Mouse (Mus musculus): ENCODE results near the gene Pipox. TPM values are rescaled to one million over a fixed set of nuclear protein-coding genes. Genes with fewer than 3 reads are reported as not detected.

Pipox gene
- total RNA-seq (2014; rRNA removed): 238 and 251 TPM in 2 replicates
- polyA plus RNA-seq (2012; rRNA removed): 219 and 222 TPM in 2 replicates

DNA sequence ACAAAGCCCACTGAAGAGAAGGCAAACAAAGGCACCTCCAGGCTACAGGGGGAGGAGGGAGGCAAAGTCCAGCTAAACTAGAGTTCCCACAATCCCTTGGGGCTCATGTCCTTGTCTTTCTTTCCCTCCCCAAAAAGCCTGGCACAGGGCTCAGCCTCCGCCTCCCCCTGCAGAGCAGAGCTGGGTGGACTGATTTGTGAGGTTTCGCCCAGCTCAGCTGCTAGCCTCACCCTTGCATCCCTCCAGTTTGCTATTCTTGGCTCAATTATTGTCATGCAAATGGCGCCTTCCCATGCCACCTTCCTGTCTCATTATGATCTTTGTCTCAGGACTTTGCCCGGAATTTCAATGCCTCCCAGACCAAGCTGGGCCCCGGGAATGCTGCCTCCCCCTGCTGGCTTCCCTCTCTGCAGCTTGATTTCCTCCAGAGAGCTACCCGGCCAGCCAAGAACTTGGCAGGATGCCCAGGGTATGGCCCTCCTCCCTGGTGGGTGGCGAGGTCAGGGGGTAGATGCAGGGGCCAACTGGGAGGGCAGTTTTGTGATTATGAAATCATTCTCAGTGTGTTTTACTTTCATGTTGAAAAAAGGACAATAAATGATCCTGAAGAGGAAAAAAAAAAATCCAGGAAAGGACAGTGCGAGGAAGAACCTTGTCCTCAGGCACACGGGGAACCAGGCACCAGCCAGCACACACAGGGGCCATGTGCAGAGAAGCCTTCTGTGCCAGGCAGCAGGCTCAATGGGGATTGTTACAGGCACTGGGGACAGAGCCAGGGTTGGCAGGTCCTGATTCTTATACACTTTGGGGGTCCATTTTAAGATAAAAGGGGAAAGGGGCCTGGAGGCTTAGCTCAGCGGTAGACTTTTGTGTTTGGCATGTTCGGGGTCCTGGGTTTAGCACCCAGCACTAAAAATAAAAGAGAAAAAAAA lies at the start of gene Pipox:
Gene Pipox, minus strand, starts transcription at position 310 of the 932 bp plus-strand sequence.
- 13% methylated on average over 11 of the region's 11 CpGs for WGBS
- Histone ChIP-seq H3K27ac (replicated peaks; ENCODE audit: insufficient read depth, low read depth, low read length) (peak within 1 kb of the TSS; percentile 93), H3K4me3 (ENCODE audit: insufficient read depth, low read depth, low read length) (peak within 1 kb of the TSS; percentile 67), H3K36me3 (ENCODE audit: control insufficient read depth, insufficient read depth, low read length) (peaks cover 9% of the 10 kb centered on the region; the same call in 1 of the 2 replicates), H3K4me1 (ENCODE audit: control insufficient read depth, insufficient read depth, low read length) (peaks cover 19% of the 10 kb centered on the region), H3K9ac (ENCODE audit: low read depth, low read length) (peak within 1 kb of the TSS; percentile 86), H3K27me3 (ENCODE audit: control insufficient read depth, insufficient read depth, low read length) (no peaks in the 10 kb centered on the region), H3K79me2 (ENCODE audit: control insufficient read depth, insufficient read depth, low read length) (peaks cover 15% of the 10 kb centered on the region; the same call in 1 of the 2 replicates)
- peak; percentile 99 for DNase-seq (ENCODE audit: extremely low read depth, low read depth, low spot score)
- 0 out of 2 replicates have a peak, but pooled peaks have one; percentile 39 for TF ChIP-seq POLR2A (IDR thresholded peaks at IDR 0.05; ENCODE audit: extremely low read depth, insufficient read depth, low read length)
- peak; percentile 61 for TF ChIP-seq CTCF (IDR thresholded peaks at IDR 0.05; ENCODE audit: low read depth, low read length)

DNA sequence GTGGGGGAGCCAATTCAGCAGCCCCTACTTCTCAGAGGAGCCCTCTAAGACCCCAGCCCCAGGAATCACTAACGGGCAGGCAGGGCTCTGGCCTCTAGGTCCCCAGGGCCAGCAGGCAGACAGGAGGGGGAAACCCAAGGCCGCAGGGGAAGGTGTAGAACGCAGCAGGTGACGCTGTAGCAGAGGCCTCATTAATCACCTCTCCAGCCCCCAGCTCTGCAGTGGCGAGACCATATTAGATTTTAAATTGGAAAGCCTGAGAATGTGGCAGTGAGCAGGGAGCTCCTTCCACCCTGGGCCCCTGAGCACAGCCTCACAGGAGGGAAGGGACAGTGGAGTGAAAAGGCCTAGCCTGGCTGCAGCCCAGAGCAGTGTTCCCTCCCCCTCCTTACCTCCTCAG lies 48.3 kb upstream of the Pipox start:
- Histone ChIP-seq H3K27me3 (ENCODE audit: control insufficient read depth, insufficient read depth, low read length) (no peaks in the 10 kb centered on the region), H3K4me1 (ENCODE audit: control insufficient read depth, insufficient read depth, low read length) (no peaks in the 10 kb centered on the region), H3K79me2 (ENCODE audit: control insufficient read depth, insufficient read depth, low read length) (no peaks in the 10 kb centered on the region), H3K36me3 (ENCODE audit: control insufficient read depth, insufficient read depth, low read length) (no peaks in the 10 kb centered on the region), H3K4me3 (ENCODE audit: insufficient read depth, low read depth, low read length) (no peak overlapping the region), H3K9ac (ENCODE audit: low read depth, low read length) (no peak overlapping the region), H3K27ac (replicated peaks; ENCODE audit: insufficient read depth, low read depth, low read length) (no peak overlapping the region)
- WGBS: 74% methylated on average over 5 of the region's 5 CpGs
- TF ChIP-seq CTCF (IDR thresholded peaks at IDR 0.05; ENCODE audit: low read depth, low read length) (no peak), POLR2A (IDR thresholded peaks at IDR 0.05; ENCODE audit: extremely low read depth, insufficient read depth, low read length) (no peak)
- DNase-seq (ENCODE audit: extremely low read depth, low read depth, low spot score): no peak

DNA sequence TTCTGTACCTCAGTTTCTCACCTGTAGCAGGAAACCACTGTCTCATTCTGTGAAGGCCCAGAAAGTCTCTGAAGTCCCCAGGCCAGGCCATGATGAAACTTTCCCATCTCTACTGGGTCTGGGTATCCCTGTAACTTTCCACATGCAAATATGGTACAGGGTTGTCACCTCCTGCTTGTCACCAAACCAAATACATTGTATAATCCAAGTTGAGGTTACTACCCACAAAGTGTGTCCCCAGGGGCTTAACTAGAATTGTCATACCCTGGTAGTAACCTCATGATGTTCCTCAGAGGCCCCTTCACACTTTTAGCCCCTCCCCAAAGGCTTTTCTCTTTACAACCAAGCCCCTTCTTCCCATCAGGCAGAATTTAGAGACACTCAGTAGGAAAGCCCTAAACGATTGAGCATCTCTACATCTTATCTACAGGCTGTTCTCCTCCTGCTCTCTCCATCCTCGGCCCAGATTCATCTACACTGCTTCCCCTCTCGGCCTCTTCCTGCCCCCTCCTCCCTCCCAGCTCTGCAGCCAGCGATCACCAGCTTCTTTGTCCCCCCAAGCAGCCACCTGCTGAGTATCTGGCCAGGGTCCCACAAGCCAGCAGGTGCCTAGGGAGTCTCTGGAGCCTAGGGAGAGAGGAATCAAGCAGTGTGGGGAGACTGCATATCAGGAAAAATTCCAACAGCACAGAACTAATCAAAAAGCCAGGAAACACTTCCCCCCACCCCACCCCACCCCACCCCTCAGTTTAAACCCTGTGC lies 43.9 kb upstream of the Pipox start:
- H3K79me2 ChIP-seq (ENCODE audit: control insufficient read depth, insufficient read depth, low read length): no peaks in the 10 kb centered on the region
- no peaks in the 10 kb centered on the region for H3K4me1 ChIP-seq (ENCODE audit: control insufficient read depth, insufficient read depth, low read length)
- no peak overlapping the region for H3K9ac ChIP-seq (ENCODE audit: low read depth, low read length)
- DNase-seq (ENCODE audit: extremely low read depth, low read depth, low spot score): no peak
- TF ChIP-seq CTCF (IDR thresholded peaks at IDR 0.05; ENCODE audit: low read depth, low read length): no peak
- no peak for TF ChIP-seq POLR2A (IDR thresholded peaks at IDR 0.05; ENCODE audit: extremely low read depth, insufficient read depth, low read length)
- H3K36me3 ChIP-seq (ENCODE audit: control insufficient read depth, insufficient read depth, low read length): no peaks in the 10 kb centered on the region
- H3K4me3 ChIP-seq (ENCODE audit: insufficient read depth, low read depth, low read length): no peak overlapping the region
- WGBS: 36% methylated on average over 4 of the region's 4 CpGs
- no peak overlapping the region for H3K27ac ChIP-seq (replicated peaks; ENCODE audit: insufficient read depth, low read depth, low read length)
- peaks cover 13% of the 10 kb centered on the region; the same call in 1 of the 2 replicates for H3K27me3 ChIP-seq (ENCODE audit: control insufficient read depth, insufficient read depth, low read length)

DNA sequence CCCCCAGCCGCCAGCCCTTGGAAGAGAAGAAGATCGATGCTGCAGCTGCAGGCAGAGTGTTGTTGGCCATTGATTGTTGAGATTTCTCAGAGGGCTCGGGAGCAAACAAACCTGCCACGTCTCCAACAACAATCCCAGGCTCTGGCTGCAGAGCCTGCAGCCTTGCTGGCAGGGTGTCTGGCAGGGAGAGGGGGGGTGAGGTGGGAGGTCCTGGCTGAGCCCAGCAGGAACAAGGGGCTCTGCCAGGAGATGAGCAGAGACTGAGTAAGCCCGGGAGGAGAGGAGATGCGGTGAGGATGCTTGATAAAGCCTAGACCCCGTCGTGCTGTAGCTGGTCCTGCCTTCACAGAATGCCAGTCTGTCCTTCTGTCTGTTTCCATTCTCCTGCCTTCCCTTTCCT lies 43.0 kb upstream of the Pipox start:
- DNase-seq (ENCODE audit: extremely low read depth, low read depth, low spot score): no peak
- Histone ChIP-seq H3K4me1 (ENCODE audit: control insufficient read depth, insufficient read depth, low read length) (no peaks in the 10 kb centered on the region), H3K79me2 (ENCODE audit: control insufficient read depth, insufficient read depth, low read length) (no peaks in the 10 kb centered on the region), H3K9ac (ENCODE audit: low read depth, low read length) (no peak overlapping the region), H3K27me3 (ENCODE audit: control insufficient read depth, insufficient read depth, low read length) (peaks cover 21% of the 10 kb centered on the region), H3K27ac (replicated peaks; ENCODE audit: insufficient read depth, low read depth, low read length) (no peak overlapping the region), H3K36me3 (ENCODE audit: control insufficient read depth, insufficient read depth, low read length) (no peaks in the 10 kb centered on the region), H3K4me3 (ENCODE audit: insufficient read depth, low read depth, low read length) (no peak overlapping the region)
- WGBS: 15% methylated on average over 8 of the region's 8 CpGs
- no peak for TF ChIP-seq CTCF (IDR thresholded peaks at IDR 0.05; ENCODE audit: low read depth, low read length)

DNA sequence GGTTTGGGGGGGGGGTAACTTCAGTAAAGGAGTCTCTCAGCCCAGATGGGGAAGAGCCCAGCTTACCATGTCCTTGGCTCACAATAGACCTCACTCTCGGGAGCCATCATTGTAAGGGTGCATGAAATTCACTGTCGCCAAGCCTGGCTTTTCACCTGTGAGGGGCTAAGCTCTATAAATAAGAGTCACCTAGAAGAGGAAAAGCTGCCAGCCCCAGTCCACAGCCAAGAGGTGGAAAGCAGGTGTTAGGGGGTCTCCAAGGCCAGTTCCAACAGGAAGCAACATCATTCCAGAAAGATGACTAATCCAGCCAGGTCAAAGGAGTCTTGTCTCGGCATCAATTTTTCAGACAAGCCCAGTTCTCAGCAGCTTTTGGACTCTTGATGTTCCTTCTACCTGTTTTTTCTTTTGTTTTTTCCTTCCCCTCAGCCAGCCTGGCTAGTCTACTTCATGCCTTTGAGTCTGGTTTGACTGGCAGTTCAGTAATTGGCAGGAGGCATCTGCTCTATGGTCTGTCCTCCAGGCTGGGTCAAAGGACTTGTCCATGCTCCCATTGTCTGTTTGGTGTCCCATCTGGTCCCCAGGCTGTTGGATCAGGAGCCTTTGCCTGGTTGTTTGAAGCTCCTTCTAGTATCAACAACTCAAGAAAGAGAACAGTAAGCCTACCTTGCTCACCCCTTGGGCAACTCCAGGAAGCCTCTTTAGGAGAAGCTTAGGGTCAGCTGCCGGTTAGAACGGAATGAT lies 40.8 kb upstream of the Pipox start:
- H3K27ac ChIP-seq (replicated peaks; ENCODE audit: insufficient read depth, low read depth, low read length): no peak overlapping the region
- H3K9ac ChIP-seq (ENCODE audit: low read depth, low read length): no peak overlapping the region
- H3K4me1 ChIP-seq (ENCODE audit: control insufficient read depth, insufficient read depth, low read length): 0 out of 2 replicates have a peak, but pooled peaks cover 2% of the 10 kb centered on the region
- H3K4me3 ChIP-seq (ENCODE audit: insufficient read depth, low read depth, low read length): no peak overlapping the region
- no peaks in the 10 kb centered on the region for H3K36me3 ChIP-seq (ENCODE audit: control insufficient read depth, insufficient read depth, low read length)
- no peak for DNase-seq (ENCODE audit: extremely low read depth, low read depth, low spot score)
- no peaks in the 10 kb centered on the region for H3K79me2 ChIP-seq (ENCODE audit: control insufficient read depth, insufficient read depth, low read length)
- TF ChIP-seq POLR2A (IDR thresholded peaks at IDR 0.05; ENCODE audit: extremely low read depth, insufficient read depth, low read length) (no peak), CTCF (IDR thresholded peaks at IDR 0.05; ENCODE audit: low read depth, low read length) (no peak)
- peaks cover 31% of the 10 kb centered on the region for H3K27me3 ChIP-seq (ENCODE audit: control insufficient read depth, insufficient read depth, low read length)
- 69% methylated on average over 5 of the region's 5 CpGs for WGBS

Data from liver, adult 2 months (tissue).